Mouse (Mus musculus) lung, embryonic 14.5 days (tissue): ENCODE results near the gene Ethe1. TPM values are rescaled to one million over a fixed set of nuclear protein-coding genes. Genes with fewer than 3 reads are reported as not detected.

Experiments used
- ATAC-seq: fragments of 200-750 bp; cut with Nextera tagmentation; 2 replicates; pipeline ENCODE4 v1.8.0; 2017; ENCODE audit warnings: mild to moderate bottlenecking, moderate TSS enrichment, moderate library complexity; ENCODE audit not compliant: insufficient read depth
- DNase-seq: peaks from one replicate; pipeline ENCODE4 v3.0.0-alpha.2; 2015
- H3K27ac ChIP-seq: fragments of 300-500 bp; sonication (generic); 2 replicates; pipeline ENCODE4 v1.5.1; 2014; ENCODE audit warnings: low read depth, mild to moderate bottlenecking, moderate library complexity
- H3K27me3 ChIP-seq: fragments of 300-500 bp; sonication (generic); 2 replicates; pipeline ENCODE4 v1.6.1; 2014; ENCODE audit warnings: low read length, control low read depth; ENCODE audit not compliant: insufficient read depth
- H3K36me3 ChIP-seq: fragments of 300-500 bp; sonication (generic); 2 replicates; pipeline ENCODE4 v1.6.1; 2014; ENCODE audit warnings: control low read depth; ENCODE audit not compliant: insufficient read depth
- H3K4me1 ChIP-seq: fragments of 300-500 bp; sonication (generic); 2 replicates; pipeline ENCODE4 v1.6.1; 2014; ENCODE audit warnings: antibody characterized with exemption, control low read depth; ENCODE audit not compliant: insufficient read depth
- H3K4me2 ChIP-seq: fragments of 300-500 bp; sonication (generic); 2 replicates; pipeline ENCODE4 v1.6.1; 2014; ENCODE audit warnings: mild to moderate bottlenecking
- H3K4me3 ChIP-seq: fragments of 300-500 bp; sonication (generic); 2 replicates; pipeline ENCODE4 v1.5.1; 2014; ENCODE audit warnings: low read depth, low read length
- H3K9ac ChIP-seq: fragments of 300-500 bp; sonication (generic); 2 replicates; pipeline ENCODE4 v1.6.1; 2014
- H3K9me3 ChIP-seq: fragments of 300-500 bp; sonication (generic); 2 replicates; pipeline ENCODE4 v1.6.1; 2016; ENCODE audit warnings: low read depth, low read length, control low read depth
- CTCF ChIP-seq: IDR thresholded peaks from 2 replicates; pipeline ENCODE4 v1.5.1; 2016; ENCODE audit warnings: antibody characterized with exemption, low read depth
- WGBS: fragments of 180-500 bp; shearing (Covaris S2); extraction: QIAGEN DNeasy Blood & Tissue Kit; methylation state at CpG from one replicate; pipeline ENCODE4 v1.1.7; 2014; 5-methylcytosine and 5-hydroxymethylcytosine counted together
- polyA plus RNA-seq: library from polyadenylated mRNA; unstranded; fragments of >200 nt; fragmentation: Nextera tagmentation; extraction: Ambion mirVana; gene quantifications from 2 replicates; pipeline ENCODE4 v1.2.1, GENCODE M21; 2014

The Ethe1 gene
- polyA plus RNA-seq, 1 experiment from 2014 or later: 26.5 TPM

GRCm38 (mm10) chr7:24563837-24564206, 23.5 kb upstream of the Ethe1 start:
- H3K9me3 ChIP-seq: no peaks in the 10 kb centered on the region
- DNase-seq (no peak), ATAC-seq (no peak)
- 74% methylated on average over 4 of the region's 4 CpGs for WGBS
- no peak overlapping the region for H3K4me2 ChIP-seq
- no peak overlapping the region for H3K4me3 ChIP-seq
- no peaks in the 10 kb centered on the region for H3K27me3 ChIP-seq
- H3K4me1 ChIP-seq: no peaks in the 10 kb centered on the region
- no peak for TF ChIP-seq CTCF
- H3K27ac ChIP-seq: no peak overlapping the region
- no peak overlapping the region for H3K9ac ChIP-seq
- H3K36me3 ChIP-seq: peaks cover 82% of the 10 kb centered on the region

- Histone ChIP-seq H3K9ac (no peak overlapping the region), H3K4me1 (no peaks in the 10 kb centered on the region), H3K27ac (no peak overlapping the region), H3K36me3 (peaks cover 87% of the 10 kb centered on the region), H3K9me3 (no peaks in the 10 kb centered on the region), H3K4me2 (no peak overlapping the region), H3K27me3 (no peaks in the 10 kb centered on the region), H3K4me3 (no peak overlapping the region)
- TF ChIP-seq CTCF: peak; percentile 82
- WGBS: 63% methylated on average over 6 of the region's 6 CpGs
- ATAC-seq: peak; percentile 39; the same call in 1 of the 2 replicates
- peak; percentile 79 for DNase-seq
These were observed 22.6 kb upstream of the Ethe1 start for GRCm38 (mm10) chr7:24564607-24565265.

- no peak for DNase-seq
- Histone ChIP-seq H3K4me2 (no peak overlapping the region), H3K4me3 (no peak overlapping the region), H3K36me3 (peaks cover 87% of the 10 kb centered on the region), H3K9ac (no peak overlapping the region), H3K9me3 (no peaks in the 10 kb centered on the region), H3K27me3 (no peaks in the 10 kb centered on the region), H3K27ac (no peak overlapping the region), H3K4me1 (no peaks in the 10 kb centered on the region)
- no peak for TF ChIP-seq CTCF
- WGBS: 92% methylated on average over 11 of the region's 11 CpGs
- no peak for ATAC-seq
These were observed 21.7 kb upstream of the Ethe1 start for GRCm38 (mm10) chr7:24565627-24566026.

- peaks cover 91% of the 10 kb centered on the region for H3K36me3 ChIP-seq
- no peak overlapping the region for H3K4me2 ChIP-seq
- no peak overlapping the region for H3K27ac ChIP-seq
- no peaks in the 10 kb centered on the region for H3K9me3 ChIP-seq
- TF ChIP-seq CTCF: no peak
- no peak for ATAC-seq
- no peak overlapping the region for H3K9ac ChIP-seq
- no peak for DNase-seq
- no peak overlapping the region for H3K4me3 ChIP-seq
- H3K4me1 ChIP-seq: no peaks in the 10 kb centered on the region
- no peaks in the 10 kb centered on the region for H3K27me3 ChIP-seq
- 92% methylated on average over 9 of the region's 9 CpGs for WGBS
These were observed 21.1 kb upstream of the Ethe1 start for GRCm38 (mm10) chr7:24566206-24566605.

- Histone ChIP-seq H3K9me3 (no peaks in the 10 kb centered on the region), H3K4me1 (no peaks in the 10 kb centered on the region), H3K4me3 (no peak overlapping the region), H3K27ac (no peak overlapping the region), H3K9ac (no peak overlapping the region), H3K27me3 (no peaks in the 10 kb centered on the region), H3K36me3 (peaks cover 93% of the 10 kb centered on the region), H3K4me2 (no peak overlapping the region)
- 86% methylated on average over 4 of the region's 4 CpGs for WGBS
- no peak for DNase-seq
- no peak for ATAC-seq
- TF ChIP-seq CTCF: no peak
These were observed 18.8 kb upstream of the Ethe1 start for GRCm38 (mm10) chr7:24568512-24568911.

- Histone ChIP-seq H3K4me3 (no peak overlapping the region), H3K9ac (no peak overlapping the region), H3K9me3 (no peaks in the 10 kb centered on the region), H3K4me1 (no peaks in the 10 kb centered on the region), H3K4me2 (no peak overlapping the region), H3K36me3 (peaks cover 75% of the 10 kb centered on the region), H3K27ac (no peak overlapping the region), H3K27me3 (no peaks in the 10 kb centered on the region)
- no peak for TF ChIP-seq CTCF
- DNase-seq (no peak), ATAC-seq (no peak)
- 67% methylated on average over 4 of the region's 4 CpGs for WGBS
These were observed 16.3 kb upstream of the Ethe1 start for GRCm38 (mm10) chr7:24571071-24571470.

GRCm38 (mm10) chr7:24572455-24572854, 14.9 kb upstream of the Ethe1 start:
- ATAC-seq: no peak
- no peaks in the 10 kb centered on the region for H3K4me1 ChIP-seq
- H3K36me3 ChIP-seq: peaks cover 61% of the 10 kb centered on the region
- H3K4me2 ChIP-seq: no peak overlapping the region
- H3K9me3 ChIP-seq: no peaks in the 10 kb centered on the region
- DNase-seq: peak; percentile 46
- WGBS: 53% methylated on average over 5 of the region's 5 CpGs
- H3K9ac ChIP-seq: no peak overlapping the region
- H3K27me3 ChIP-seq: no peaks in the 10 kb centered on the region
- no peak overlapping the region for H3K27ac ChIP-seq
- H3K4me3 ChIP-seq: no peak overlapping the region
- TF ChIP-seq CTCF: peak; percentile 52
